Mouse (Mus musculus) midbrain, postnatal 0 days (tissue): Measurements from ENCODE around the gene Mylpf. TPM values are rescaled to one million over a fixed set of nuclear protein-coding genes. Genes with fewer than 3 reads are reported as not detected.

ENCODE experiments used
- ATAC-seq: fragments of 200-750 bp; cut with Nextera tagmentation; 2 replicates; pipeline ENCODE4 v1.8.0; 2017; ENCODE audit warnings: moderate number of reproducible peaks, mild to moderate bottlenecking, moderate TSS enrichment, moderate library complexity; ENCODE audit not compliant: low FRiP score
- DNase-seq: peaks from one replicate; pipeline ENCODE4 v3.0.0-alpha.2; 2015; ENCODE audit warnings: low spot score
- H3K27ac ChIP-seq: fragments of 300-500 bp; sonication (generic); 2 replicates; pipeline ENCODE4 v1.5.1; 2014; ENCODE audit warnings: low read depth, mild to moderate bottlenecking, low read length, mixed read lengths
- H3K27me3 ChIP-seq: fragments of 300-500 bp; sonication (generic); 2 replicates; pipeline ENCODE4 v1.6.1; 2014; ENCODE audit warnings: low read length, control low read depth, mixed read lengths; ENCODE audit not compliant: insufficient read depth
- H3K36me3 ChIP-seq: fragments of 300-500 bp; sonication (generic); 2 replicates; pipeline ENCODE4 v1.6.1; 2014; ENCODE audit warnings: low read length, control low read depth, mixed read lengths; ENCODE audit not compliant: insufficient read depth
- H3K4me1 ChIP-seq: fragments of 300-500 bp; sonication (generic); 2 replicates; pipeline ENCODE4 v1.6.1; 2014; ENCODE audit warnings: mild to moderate bottlenecking, control low read depth, antibody characterized with exemption, low read length, mixed read lengths; ENCODE audit not compliant: insufficient read depth
- H3K4me2 ChIP-seq: fragments of 300-500 bp; sonication (generic); 2 replicates; pipeline ENCODE4 v1.6.1; 2014; ENCODE audit warnings: low read depth, mild to moderate bottlenecking, low read length, mixed read lengths; ENCODE audit not compliant: poor library complexity, severe bottlenecking
- H3K4me3 ChIP-seq: fragments of 300-500 bp; sonication (generic); 2 replicates; pipeline ENCODE4 v1.5.1; 2014; ENCODE audit warnings: low read depth, mild to moderate bottlenecking, low read length, moderate library complexity
- H3K9ac ChIP-seq: fragments of 300-500 bp; sonication (generic); replicated peaks from 2 replicates; pipeline ENCODE4 v1.6.1; 2014; ENCODE audit warnings: mild to moderate bottlenecking, low read length, moderate library complexity, mixed read lengths; ENCODE audit not compliant: poor library complexity, severe bottlenecking
- H3K9me3 ChIP-seq: fragments of 300-500 bp; sonication (generic); 2 replicates; pipeline ENCODE4 v1.6.1; 2016; ENCODE audit warnings: low read length, control low read depth
- CTCF ChIP-seq: IDR thresholded peaks from 2 replicates; pipeline ENCODE4 v1.5.1; 2016; ENCODE audit warnings: antibody characterized with exemption, mild to moderate bottlenecking
- WGBS: fragments of 180-500 bp; shearing (Covaris S2); extraction: QIAGEN DNeasy Blood & Tissue Kit; methylation state at CpG from one replicate; pipeline ENCODE4 v1.1.7; 2014; 5-methylcytosine and 5-hydroxymethylcytosine counted together
- polyA plus RNA-seq: library from polyadenylated mRNA; unstranded; fragments of >200 nt; fragmentation: Nextera tagmentation; extraction: Ambion mirVana; gene quantifications from 2 replicates; pipeline ENCODE4 v1.2.1, GENCODE M21; 2015
- total RNA-seq: library from RNA; depleted of rRNA; stranded (reverse); fragments of >200 nt; gene quantifications from 2 replicates; pipeline ENCODE4 v1.2.3, GENCODE M21; 2014

Gene Mylpf
- total and polyA plus RNA-seq, 2 experiments from 2014 or later, result 1.4 to 2.2 TPM

DNA sequence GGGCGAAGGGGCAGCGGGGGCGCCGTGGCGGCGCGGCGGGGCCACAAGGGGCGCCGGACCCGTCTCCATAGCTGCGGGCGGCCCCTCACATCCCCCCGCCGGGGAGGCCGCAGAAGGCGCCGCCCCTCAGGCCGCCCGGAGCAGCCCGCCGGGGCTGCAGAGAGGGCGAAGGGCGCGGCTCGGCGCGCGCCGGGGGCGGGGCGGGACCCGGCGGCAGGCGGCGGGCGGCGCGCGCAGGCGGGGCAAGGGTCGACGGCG, 466 bp upstream of the Mylpf start, which contains the start of gene Tbc1d10b:
Gene Tbc1d10b, minus strand, starts transcription at position 174 of the 258 bp plus-strand sequence.
- no peaks in the 10 kb centered on the region for H3K27me3 ChIP-seq
- peak; percentile 3; the same call in 1 of the 2 replicates for ATAC-seq
- peak within 1 kb of the TSS; percentile 63 for H3K9ac ChIP-seq
- WGBS, result under 1% methylated on average over 26 of the region's 44 CpGs
- peaks cover 6% of the 10 kb centered on the region for H3K4me1 ChIP-seq
- no peaks in the 10 kb centered on the region for H3K9me3 ChIP-seq
- H3K4me3 ChIP-seq, result peak within 1 kb of the TSS; percentile 56
- H3K36me3 ChIP-seq, result peaks cover 6% of the 10 kb centered on the region
- H3K4me2 ChIP-seq, result peak within 1 kb of the TSS; percentile 99
- peak within 1 kb of the TSS; percentile 75 for H3K27ac ChIP-seq
- DNase-seq, result no peak
- no peak for TF ChIP-seq CTCF

DNA sequence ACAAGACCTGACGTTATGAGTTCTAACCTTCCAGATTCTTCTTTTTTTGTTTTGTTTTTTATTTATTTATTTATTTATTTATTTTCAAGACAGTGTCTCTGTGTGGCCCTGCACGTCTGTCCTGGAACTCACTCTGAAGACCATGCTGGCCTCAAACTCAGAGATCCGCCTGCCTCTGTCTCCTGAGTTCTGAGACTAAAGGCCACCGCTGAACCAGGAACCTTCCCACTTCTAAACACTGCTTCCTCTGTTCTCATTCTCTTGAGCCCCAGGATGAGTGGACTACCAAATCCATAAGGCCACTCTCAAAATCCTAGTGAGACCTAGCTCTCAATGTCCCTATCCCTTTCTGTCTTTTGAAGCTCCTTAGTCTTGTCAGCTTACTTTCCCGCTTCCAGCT, 1.2 kb downstream of the Mylpf start:
- H3K9ac ChIP-seq, result no peak overlapping the region
- no peak for TF ChIP-seq CTCF
- DNase-seq (no peak), ATAC-seq (no peak)
- no peaks in the 10 kb centered on the region for H3K9me3 ChIP-seq
- H3K27me3 ChIP-seq, result no peaks in the 10 kb centered on the region
- H3K27ac ChIP-seq, result no peak overlapping the region
- H3K4me3 ChIP-seq, result no peak overlapping the region
- peaks cover 6% of the 10 kb centered on the region for H3K4me1 ChIP-seq
- H3K36me3 ChIP-seq, result no peaks in the 10 kb centered on the region
- WGBS, result 84% methylated on average over 5 of the region's 5 CpGs
- H3K4me2 ChIP-seq, result peak overlapping the region; percentile 61

DNA sequence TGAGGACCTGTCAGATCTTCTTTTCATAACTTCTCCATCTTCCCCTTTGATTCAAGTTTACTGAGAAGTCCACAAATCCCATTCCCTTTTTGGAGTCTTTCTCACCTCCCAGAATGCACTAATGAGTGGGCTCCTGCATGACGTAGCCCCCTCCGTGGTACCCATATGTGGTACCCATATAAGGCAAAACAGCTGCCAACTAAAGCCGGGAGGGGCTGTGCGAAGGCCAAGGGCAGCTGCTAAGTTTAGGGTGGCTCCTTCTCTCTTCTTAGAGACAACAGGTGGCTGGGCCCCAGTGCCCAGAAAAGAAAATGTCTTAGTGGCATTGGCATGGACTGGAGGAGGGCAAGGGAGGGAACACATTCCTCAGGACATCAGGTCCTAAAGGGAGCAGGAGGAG, 1.6 kb downstream of the Mylpf start:
- H3K36me3 ChIP-seq, result no peaks in the 10 kb centered on the region
- H3K4me2 ChIP-seq, result no peak overlapping the region
- H3K4me1 ChIP-seq, result peaks cover 6% of the 10 kb centered on the region
- 94% methylated on average over 4 of the region's 4 CpGs for WGBS
- H3K27ac ChIP-seq, result no peak overlapping the region
- TF ChIP-seq CTCF, result no peak
- H3K4me3 ChIP-seq, result no peak overlapping the region
- H3K9me3 ChIP-seq, result no peaks in the 10 kb centered on the region
- no peak for ATAC-seq
- no peak for DNase-seq
- no peaks in the 10 kb centered on the region for H3K27me3 ChIP-seq
- no peak overlapping the region for H3K9ac ChIP-seq

DNA sequence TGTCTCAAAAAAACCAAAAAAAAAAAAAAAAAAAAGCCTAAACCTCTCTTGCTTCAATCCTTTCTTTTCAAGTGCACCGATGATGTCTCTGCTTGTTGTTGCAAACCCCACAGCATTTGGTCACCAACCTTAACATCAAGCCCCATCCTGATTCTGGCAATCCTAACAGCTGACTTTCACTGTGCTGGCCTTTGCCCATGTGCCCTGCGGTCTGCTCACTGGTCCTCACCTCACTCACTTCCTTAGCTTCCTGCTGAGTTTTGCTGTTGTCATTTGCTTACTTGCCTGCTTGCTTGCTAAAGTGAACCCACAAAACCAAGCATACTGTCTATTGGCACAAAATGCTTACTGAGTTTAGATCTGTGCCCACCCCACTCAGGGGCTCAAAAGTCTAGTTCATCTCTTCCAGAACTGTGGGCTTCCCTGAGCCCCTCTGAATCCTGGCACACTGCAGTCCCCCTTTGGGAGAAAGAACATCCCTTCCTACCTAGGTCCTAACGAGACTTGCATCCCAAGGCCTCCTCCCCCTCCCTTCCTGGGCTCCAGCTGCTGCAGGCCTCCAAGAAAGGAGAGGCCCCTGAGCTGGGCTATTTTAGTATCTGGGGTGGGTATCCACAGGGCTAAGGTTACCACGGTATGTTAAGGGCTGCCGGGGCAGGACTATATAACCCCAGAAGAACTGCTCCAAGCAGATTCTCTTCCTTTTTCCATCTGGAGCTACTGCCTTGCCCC, 2.5 kb downstream of the Mylpf start:
- 77% methylated on average over 5 of the region's 5 CpGs for WGBS
- no peak for TF ChIP-seq CTCF
- H3K27me3 ChIP-seq, result no peaks in the 10 kb centered on the region
- H3K9ac ChIP-seq, result no peak overlapping the region
- peaks cover 6% of the 10 kb centered on the region for H3K4me1 ChIP-seq
- no peaks in the 10 kb centered on the region for H3K9me3 ChIP-seq
- H3K36me3 ChIP-seq, result no peaks in the 10 kb centered on the region
- no peak for DNase-seq
- no peak overlapping the region for H3K27ac ChIP-seq
- no peak for ATAC-seq
- no peak overlapping the region for H3K4me2 ChIP-seq
- no peak overlapping the region for H3K4me3 ChIP-seq

DNA sequence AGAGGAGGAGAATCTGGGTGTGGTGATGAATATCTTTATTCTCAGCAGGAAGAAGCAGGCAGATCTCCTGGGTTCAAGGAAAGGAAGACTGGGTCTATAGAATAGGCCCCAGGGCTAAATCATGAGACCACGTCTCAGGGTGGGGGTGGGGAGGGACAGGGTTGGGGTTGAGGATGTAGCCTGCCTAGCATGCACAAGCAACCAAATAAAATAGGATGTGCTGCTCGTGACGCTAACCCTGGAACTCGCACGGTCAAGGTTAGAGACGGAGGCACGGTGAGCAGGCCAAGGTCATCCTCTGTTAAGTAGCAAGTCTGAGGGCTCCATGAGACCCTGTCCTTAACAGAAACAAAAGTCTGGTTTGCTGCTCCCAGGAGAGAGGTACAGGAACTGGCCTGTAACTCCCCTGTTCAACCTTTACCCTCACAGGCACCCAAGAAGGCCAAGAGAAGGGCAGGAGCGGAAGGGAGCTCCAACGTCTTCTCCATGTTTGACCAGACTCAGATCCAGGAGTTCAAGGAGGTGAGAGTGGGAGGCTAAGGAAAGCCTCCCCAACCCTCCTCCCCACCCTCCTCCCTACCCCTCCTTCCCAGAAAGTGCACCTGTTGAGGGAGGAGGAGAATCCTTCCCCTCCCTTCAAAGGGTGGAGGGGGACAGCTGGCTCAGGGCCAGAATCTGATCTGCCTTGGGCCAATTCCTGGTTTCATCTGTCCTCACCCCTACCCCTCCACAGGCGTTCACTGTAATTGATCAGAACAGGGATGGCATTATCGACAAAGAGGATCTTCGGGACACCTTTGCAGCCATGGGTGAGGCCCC, 4.0 kb downstream of the Mylpf start:
- Histone ChIP-seq H3K27me3 (no peaks in the 10 kb centered on the region), H3K4me1 (no peaks in the 10 kb centered on the region), H3K4me3 (no peak overlapping the region), H3K36me3 (no peaks in the 10 kb centered on the region), H3K4me2 (no peak overlapping the region), H3K9ac (no peak overlapping the region), H3K27ac (no peak overlapping the region), H3K9me3 (no peaks in the 10 kb centered on the region)
- no peak for ATAC-seq
- no peak for DNase-seq
- no peak for TF ChIP-seq CTCF
- 90% methylated on average over 12 of the region's 12 CpGs for WGBS

DNA sequence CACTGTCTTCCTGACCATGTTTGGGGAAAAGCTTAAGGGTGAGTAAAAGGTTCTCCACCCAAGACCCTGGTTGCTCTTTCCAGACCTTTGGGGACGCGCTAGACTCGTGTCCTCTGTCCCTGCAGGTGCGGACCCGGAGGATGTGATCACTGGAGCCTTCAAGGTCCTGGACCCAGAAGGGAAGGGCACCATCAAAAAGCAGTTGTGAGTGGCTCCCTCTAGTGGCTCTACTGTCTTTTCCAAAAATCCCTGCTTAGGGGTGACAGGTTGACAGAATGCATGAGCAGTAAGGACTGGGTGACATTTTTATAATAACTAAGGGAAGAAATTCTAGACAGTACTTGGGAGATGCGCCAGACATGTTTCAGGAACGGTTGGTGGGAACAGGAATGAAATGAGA, 4.8 kb downstream of the Mylpf start:
- Histone ChIP-seq H3K4me3 (no peak overlapping the region), H3K9me3 (no peaks in the 10 kb centered on the region), H3K9ac (no peak overlapping the region), H3K36me3 (no peaks in the 10 kb centered on the region), H3K27me3 (no peaks in the 10 kb centered on the region), H3K27ac (no peak overlapping the region), H3K4me2 (no peak overlapping the region), H3K4me1 (no peaks in the 10 kb centered on the region)
- peak; percentile 19 for DNase-seq
- 38% methylated on average over 7 of the region's 7 CpGs for WGBS
- peak; percentile 68 for TF ChIP-seq CTCF
- no peak for ATAC-seq
